Mouse (Mus musculus): ENCODE measurements around the gene Samd1.

DNA sequence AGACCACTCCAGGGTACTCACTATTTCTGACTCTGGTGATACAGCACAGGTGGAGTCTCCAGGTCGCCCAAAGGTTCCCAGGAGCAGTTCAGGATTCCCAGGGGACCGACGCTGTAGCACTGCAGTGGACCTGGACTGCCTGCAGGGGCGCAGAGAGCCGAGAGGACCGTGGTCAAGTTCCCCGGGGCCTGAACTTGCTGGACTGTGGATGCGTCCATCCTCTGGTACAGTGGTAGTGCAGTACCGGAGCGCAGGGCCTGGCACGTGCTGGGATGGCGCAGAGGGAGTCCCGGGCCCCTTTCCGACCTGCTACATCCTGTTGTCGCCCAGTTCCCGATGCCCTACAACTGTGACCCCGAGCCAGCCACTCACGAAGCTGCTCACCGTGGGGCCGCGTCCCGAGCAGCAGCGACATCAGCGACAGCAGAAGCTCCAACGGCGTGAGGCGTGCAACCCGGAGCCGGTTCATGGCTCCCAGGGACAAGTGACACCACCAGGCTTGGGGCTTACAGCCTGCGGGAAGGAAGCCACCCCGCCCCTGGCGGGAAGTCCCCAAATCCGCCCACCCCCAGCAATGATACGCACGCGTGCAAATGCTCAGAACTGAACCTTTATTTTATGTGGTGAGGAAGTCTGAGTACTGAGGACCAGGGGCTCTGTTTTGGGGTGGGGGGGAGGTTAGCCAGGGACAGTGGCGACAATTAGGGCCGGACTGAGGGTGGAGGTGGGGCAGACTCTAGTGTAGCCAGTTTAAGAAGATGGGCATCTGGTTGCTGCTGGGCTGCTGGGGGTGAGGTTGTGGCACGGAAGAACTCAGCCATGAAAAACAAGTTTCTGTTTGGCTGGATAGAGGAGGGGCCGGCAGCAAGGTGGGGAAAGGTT, 44.8 kb downstream of the Samd1 start, which contains the start of gene Il27ra:
- TF ChIP-seq CTCF (IDR thresholded peaks at IDR 0.05; ENCODE audit: extremely low read depth, insufficient read depth, insufficient read length, insufficient replicate concordance) (peak; percentile 64; the same call in 1 of the 2 replicates), POLR2A (IDR thresholded peaks at IDR 0.05; ENCODE audit: low read depth, low read length) (peak; percentile 54)
